Mouse (Mus musculus) liver, adult 2 months (tissue): Measurements from ENCODE around the gene Olfr403.
"Not testable (repeated sequence)": the region's sequence is repeated elsewhere in the genome, so short reads cannot be mapped to it uniquely, and the experiment has no call there.

Source experiments
- CTCF ChIP-seq: fragments of 200-500 bp; IDR thresholded peaks from 2 replicates; pipeline ENCODE4 v1.5.1; 2011; ENCODE audit warnings: low read depth, low read length, control low read depth
- POLR2A ChIP-seq: fragments of 200-500 bp; IDR thresholded peaks from 2 replicates; pipeline ENCODE4 v1.6.1; 2011; ENCODE audit warnings: low read length, control low read depth; ENCODE audit not compliant: insufficient read depth; ENCODE audit errors: extremely low read depth

- not testable (repeated sequence) for TF ChIP-seq POLR2A, CTCF
Observed at GRCm38 (mm10) chr11:74140001-74140400, 46.0 kb upstream of the Olfr403 start.
